Mouse (Mus musculus) cortical plate, adult 2 months (tissue): ENCODE results near the gene Fam53a.
A peak's percentile ranks its signal among the peaks of the same experiment; 100 is the strongest.

Experiments
- CTCF ChIP-seq: fragments of 200-500 bp; IDR thresholded peaks from 2 replicates; pipeline ENCODE4 v1.5.1; 2011; ENCODE audit warnings: mild to moderate bottlenecking, control low read depth, low read length; ENCODE audit not compliant: insufficient read depth; ENCODE audit errors: extremely low read depth
- POLR2A ChIP-seq: fragments of 200-500 bp; IDR thresholded peaks from 2 replicates; pipeline ENCODE4 v1.6.1; 2011; ENCODE audit warnings: mild to moderate bottlenecking, low read length, control low read depth; ENCODE audit not compliant: insufficient read depth; ENCODE audit errors: extremely low read depth

DNA sequence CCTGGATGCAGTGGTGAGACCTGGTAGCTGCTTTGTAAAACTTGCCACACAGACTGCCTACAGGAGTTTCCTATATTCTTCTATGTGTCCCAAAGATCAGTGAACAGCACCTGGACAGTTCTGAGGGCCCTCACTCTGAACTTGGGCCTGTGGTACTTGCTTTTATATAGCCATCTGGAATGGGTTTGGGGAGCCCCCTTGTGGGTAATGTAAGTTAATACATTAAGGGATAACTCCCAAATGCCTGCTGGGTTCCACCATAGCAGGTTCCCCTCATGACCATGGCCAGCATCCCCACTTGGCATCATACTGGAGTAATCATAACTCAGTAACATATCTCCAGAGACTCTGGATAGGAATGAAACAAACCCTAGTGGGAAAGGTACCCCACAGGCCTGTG, 38.8 kb upstream of the Fam53a start:
- TF ChIP-seq POLR2A, result no peak
- TF ChIP-seq CTCF, result peak; percentile 35
